Mouse (Mus musculus): ENCODE results near the gene St14. TPM values are rescaled to one million over a fixed set of nuclear protein-coding genes. Genes with fewer than 3 reads are reported as not detected.
"Not testable (repeated sequence)": the region's sequence is repeated elsewhere in the genome, so short reads cannot be mapped to it uniquely, and the experiment has no call there.

The St14 gene
- polyA plus RNA-seq, 1 experiment from 2014 or later = 9.2 TPM

- Histone ChIP-seq H3K9ac (no peak overlapping the region), H3K9me3 (no peaks in the 10 kb centered on the region), H3K36me3 (peaks cover 4% of the 10 kb centered on the region), H3K4me2 (replicated peaks) (no peak overlapping the region), H3K4me3 (no peak overlapping the region), H3K4me1 (no peaks in the 10 kb centered on the region), H3K27ac (no peak overlapping the region), H3K27me3 (no peaks in the 10 kb centered on the region)
- ATAC-seq (ENCODE audit: low FRiP score, low read depth) = no peak
- WGBS = 82% methylated on average over 10 of the region's 10 CpGs
Observed at GRCm38 (mm10) chr9:31074836-31075235, 56.8 kb downstream of the St14 start.

GRCm38 (mm10) chr9:31073797-31074196 lies 57.9 kb downstream of the St14 start:
- no peak overlapping the region for H3K27ac ChIP-seq
- no peaks in the 10 kb centered on the region for H3K27me3 ChIP-seq
- no peak overlapping the region for H3K4me3 ChIP-seq
- no peak overlapping the region for H3K4me2 ChIP-seq (replicated peaks)
- H3K9me3 ChIP-seq = no peaks in the 10 kb centered on the region
- ATAC-seq (ENCODE audit: low FRiP score, low read depth) = no peak
- H3K36me3 ChIP-seq = peaks cover 11% of the 10 kb centered on the region
- WGBS = 74% methylated on average over 7 of the region's 7 CpGs
- no peak overlapping the region for H3K9ac ChIP-seq
- H3K4me1 ChIP-seq = no peaks in the 10 kb centered on the region

GRCm38 (mm10) chr9:31072256-31072655 lies 59.4 kb downstream of the St14 start:
- no peaks in the 10 kb centered on the region for H3K9me3 ChIP-seq
- no peak overlapping the region for H3K4me3 ChIP-seq
- H3K4me1 ChIP-seq = no peaks in the 10 kb centered on the region
- peaks cover 16% of the 10 kb centered on the region for H3K36me3 ChIP-seq
- no peaks in the 10 kb centered on the region for H3K27me3 ChIP-seq
- no peak overlapping the region for H3K27ac ChIP-seq
- 92% methylated on average over 5 of the region's 5 CpGs for WGBS
- H3K9ac ChIP-seq = no peak overlapping the region
- H3K4me2 ChIP-seq (replicated peaks) = no peak overlapping the region
- ATAC-seq (ENCODE audit: low FRiP score, low read depth) = no peak

- Histone ChIP-seq H3K36me3 (peaks cover 24% of the 10 kb centered on the region), H3K27me3 (no peaks in the 10 kb centered on the region), H3K27ac (no peak overlapping the region), H3K4me3 (no peak overlapping the region), H3K9ac (no peak overlapping the region), H3K9me3 (no peaks in the 10 kb centered on the region), H3K4me1 (peaks cover 10% of the 10 kb centered on the region), H3K4me2 (replicated peaks) (no peak overlapping the region)
- 95% methylated on average over 8 of the region's 8 CpGs for WGBS
- ATAC-seq (ENCODE audit: low FRiP score, low read depth) = no peak
Observed at GRCm38 (mm10) chr9:31070706-31071105, 60.9 kb downstream of the St14 start.

- no peaks in the 10 kb centered on the region for H3K27me3 ChIP-seq
- H3K27ac ChIP-seq = no peak overlapping the region
- no peaks in the 10 kb centered on the region for H3K9me3 ChIP-seq
- ATAC-seq (ENCODE audit: low FRiP score, low read depth) = no peak
- H3K9ac ChIP-seq = no peak overlapping the region
- no peak overlapping the region for H3K4me3 ChIP-seq
- H3K4me2 ChIP-seq (replicated peaks) = no peak overlapping the region
- 71% methylated on average over 2 of the region's 2 CpGs for WGBS
- no peaks in the 10 kb centered on the region for H3K4me1 ChIP-seq
- peaks cover 49% of the 10 kb centered on the region for H3K36me3 ChIP-seq
Observed at GRCm38 (mm10) chr9:31058723-31059122, 72.9 kb downstream of the St14 start.

GRCm38 (mm10) chr9:31051509-31051908 lies 80.1 kb downstream of the St14 start:
- 95% methylated on average over 6 of the region's 6 CpGs for WGBS
- H3K27ac ChIP-seq; H3K9ac ChIP-seq; H3K4me1 ChIP-seq; H3K27me3 ChIP-seq; H3K4me3 ChIP-seq; ATAC-seq (ENCODE audit: low FRiP score, low read depth); H3K9me3 ChIP-seq; H3K4me2 ChIP-seq (replicated peaks): not testable (repeated sequence)
- H3K36me3 ChIP-seq = peaks cover 23% of the 10 kb centered on the region

- Histone ChIP-seq H3K4me1 (no peaks in the 10 kb centered on the region), H3K27me3 (no peaks in the 10 kb centered on the region), H3K9me3 (no peaks in the 10 kb centered on the region), H3K36me3 (peaks cover 16% of the 10 kb centered on the region), H3K4me2 (replicated peaks) (no peak overlapping the region), H3K4me3 (no peak overlapping the region), H3K27ac (no peak overlapping the region), H3K9ac (no peak overlapping the region)
- 94% methylated on average over 5 of the region's 5 CpGs for WGBS
- ATAC-seq (ENCODE audit: low FRiP score, low read depth) = no peak
Observed at GRCm38 (mm10) chr9:31050208-31050607, 81.4 kb downstream of the St14 start.

Other genes starting within 250 kb of the St14 start
- gene Adamts15, start 209.4 kb downstream of the St14 start, polyA plus RNA-seq (2015; fragmentation: Nextera tagmentation; extraction: Ambion mirVana) = 31.9 and 39.2 TPM in 2 replicates
- gene Adamts8, start 189.3 kb downstream of the St14 start, polyA plus RNA-seq (2015; fragmentation: Nextera tagmentation; extraction: Ambion mirVana) = 3.6 and 4.4 TPM in 2 replicates
- 7.4 and 7.8 TPM in 2 replicates for gene Zbtb44, start 101.2 kb downstream of the St14 start, polyA plus RNA-seq (2015; fragmentation: Nextera tagmentation; extraction: Ambion mirVana)
- 169 and 186 TPM in 2 replicates for gene Aplp2, start 80.0 kb upstream of the St14 start, polyA plus RNA-seq (2015; fragmentation: Nextera tagmentation; extraction: Ambion mirVana)
- gene Prdm10, start 148.7 kb upstream of the St14 start, polyA plus RNA-seq (2015; fragmentation: Nextera tagmentation; extraction: Ambion mirVana) = 5.1 and 5.2 TPM in 2 replicates

All from limb, embryonic 13.5 days (tissue).